Mouse (Mus musculus) kidney, postnatal 14 days (tissue): Measurements from ENCODE around the gene Herpud1.
"Not testable (repeated sequence)": the region's sequence is repeated elsewhere in the genome, so short reads cannot be mapped to it uniquely, and the experiment has no call there.

ENCODE experiments used
- DNase-seq: peaks from one replicate; pipeline ENCODE4 v3.0.0; 2022; ENCODE audit warnings: mixed read lengths

Herpud1 gene

DNA sequence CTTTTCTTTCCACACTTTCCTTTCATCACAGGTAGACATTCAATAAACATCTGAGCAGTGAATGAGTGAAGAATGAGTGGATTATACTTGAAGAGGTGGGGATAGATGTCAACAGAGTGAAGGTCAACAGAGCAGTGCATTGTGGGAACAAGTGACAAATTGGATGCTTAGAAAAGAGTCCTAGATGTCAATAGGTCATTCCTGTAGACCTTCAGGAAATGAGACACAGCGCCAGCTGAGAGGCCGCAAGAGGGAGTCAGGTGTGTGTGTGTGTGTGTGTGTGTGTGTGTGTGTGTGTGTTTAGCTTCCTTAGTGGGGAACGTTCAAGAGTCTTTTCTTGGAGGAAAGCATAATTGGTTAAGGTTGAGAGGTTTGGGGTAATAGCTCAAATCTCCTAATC, 10.1 kb upstream of the Herpud1 start:
- DNase-seq, result no peak

- DNase-seq, result no peak
These were observed 9.7 kb upstream of the Herpud1 start for GRCm38 (mm10) chr8:94376580-94376979.

- DNase-seq, result no peak
These were observed 9.2 kb upstream of the Herpud1 start for GRCm38 (mm10) chr8:94377031-94377430.

DNA sequence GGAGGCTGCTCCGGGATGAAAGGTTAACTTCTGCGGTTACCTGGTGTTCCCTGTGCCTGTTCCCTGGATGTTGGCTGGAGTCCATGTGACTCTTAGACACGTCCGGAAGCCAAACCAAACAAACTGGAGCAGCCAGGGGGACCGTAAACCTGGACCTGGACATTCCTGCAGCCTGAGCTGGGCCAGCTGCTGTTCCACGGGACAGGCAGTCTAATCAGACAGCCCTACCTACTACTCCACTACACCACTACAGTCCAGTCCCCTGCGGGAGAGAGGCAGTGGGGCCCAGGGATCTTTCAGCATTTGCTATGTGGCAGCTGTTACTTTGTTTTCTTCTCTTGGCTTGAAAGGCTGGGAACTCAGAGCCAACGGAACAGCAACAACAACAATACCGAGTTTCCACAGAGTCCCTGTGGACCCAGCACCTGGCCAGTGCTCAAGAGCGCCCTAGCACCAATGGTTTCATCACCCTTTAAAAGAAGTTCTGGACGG, 8.5 kb upstream of the Herpud1 start:
- peak; percentile 94 for DNase-seq

- DNase-seq, result peak; percentile 50
These were observed 7.3 kb upstream of the Herpud1 start for GRCm38 (mm10) chr8:94378763-94379415.

DNA sequence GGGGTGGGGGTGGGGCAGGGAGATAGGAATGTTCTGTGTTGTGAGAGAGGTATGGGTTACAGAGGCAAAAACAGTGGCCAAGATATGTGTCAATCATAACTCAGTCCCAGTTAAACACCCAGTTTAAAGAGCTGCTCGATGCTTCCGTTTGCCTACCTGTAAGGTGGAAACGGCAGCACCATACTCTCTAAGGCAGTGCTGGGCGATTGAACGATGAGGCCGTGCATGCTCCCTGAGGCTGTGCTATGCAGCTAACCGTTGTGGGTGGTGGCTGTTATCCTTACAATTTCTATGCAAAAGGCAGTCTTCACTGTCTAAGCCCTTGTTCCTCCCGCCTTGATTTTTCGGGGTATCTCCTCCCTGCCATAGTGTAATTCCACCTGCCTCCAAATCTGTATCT, 6.6 kb upstream of the Herpud1 start:
- DNase-seq, result no peak

- DNase-seq, result no peak
These were observed 2.1 kb upstream of the Herpud1 start for GRCm38 (mm10) chr8:94384166-94384565.

DNA sequence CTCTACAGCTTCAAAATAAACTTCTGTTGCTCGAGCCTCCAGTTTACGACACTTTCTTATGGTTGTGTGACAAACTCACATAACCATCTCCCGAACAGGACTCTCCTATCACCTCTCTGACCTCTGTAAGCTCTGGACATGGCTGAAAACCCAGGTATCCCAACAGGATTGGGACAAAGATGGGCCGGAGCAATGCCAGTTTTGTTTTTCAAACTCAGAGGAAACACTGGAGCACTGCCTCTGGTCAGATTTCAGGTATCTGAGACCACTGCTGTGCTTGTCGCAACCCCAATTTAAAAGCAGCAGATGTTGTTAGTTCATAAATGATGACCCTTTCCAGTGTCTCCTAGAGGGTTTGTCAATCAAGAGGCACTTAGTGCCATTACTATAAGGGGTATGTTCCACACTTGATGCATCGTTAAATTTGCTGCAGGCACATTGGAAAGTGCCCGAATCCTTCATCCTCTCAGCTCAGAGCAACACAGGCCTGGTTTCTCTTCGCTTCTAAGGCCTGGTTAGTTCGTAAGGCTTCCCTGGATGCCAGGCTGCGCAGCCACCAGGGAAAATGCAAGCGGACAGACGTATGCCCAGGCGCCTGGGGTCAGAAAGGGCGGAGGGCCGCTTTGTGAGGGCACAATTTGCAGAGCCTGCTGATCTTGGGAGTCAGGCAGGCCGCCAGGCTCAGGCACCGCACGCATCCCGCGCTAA, 578 bp upstream of the Herpud1 start:
- no peak for DNase-seq

DNA sequence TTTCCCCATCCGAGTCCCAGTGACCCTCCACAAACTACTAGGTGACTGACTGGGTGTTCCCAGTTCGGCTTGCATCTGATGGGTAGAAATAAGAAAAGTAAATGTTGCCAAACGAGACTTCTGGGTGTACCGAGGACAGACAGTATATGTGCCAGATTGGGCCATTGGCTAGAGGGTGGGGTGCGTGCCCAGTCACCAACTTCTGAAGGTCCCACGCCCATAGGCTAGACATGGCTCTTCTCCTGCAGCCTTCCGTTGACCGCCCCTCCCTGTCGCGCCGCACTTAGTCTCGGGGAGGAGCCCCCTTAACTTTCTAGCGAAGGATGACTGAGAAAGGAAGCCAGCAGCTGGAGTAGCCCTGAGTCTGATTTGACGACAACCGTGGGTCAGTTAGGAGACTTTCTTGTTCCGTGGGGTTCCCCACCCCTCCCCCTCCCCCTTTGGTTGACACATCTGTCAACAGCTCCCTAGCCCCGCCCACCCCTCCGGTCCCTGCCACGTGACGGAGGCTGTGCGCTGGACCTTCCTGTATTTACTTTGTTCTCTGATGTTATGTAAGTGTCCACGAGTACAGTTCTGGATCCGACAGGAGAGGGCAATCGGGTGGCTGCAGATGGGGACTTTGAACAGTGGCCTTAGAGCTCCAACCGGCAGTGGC, 918 bp downstream of the Herpud1 start:
- DNase-seq, result peak; percentile 94

DNA sequence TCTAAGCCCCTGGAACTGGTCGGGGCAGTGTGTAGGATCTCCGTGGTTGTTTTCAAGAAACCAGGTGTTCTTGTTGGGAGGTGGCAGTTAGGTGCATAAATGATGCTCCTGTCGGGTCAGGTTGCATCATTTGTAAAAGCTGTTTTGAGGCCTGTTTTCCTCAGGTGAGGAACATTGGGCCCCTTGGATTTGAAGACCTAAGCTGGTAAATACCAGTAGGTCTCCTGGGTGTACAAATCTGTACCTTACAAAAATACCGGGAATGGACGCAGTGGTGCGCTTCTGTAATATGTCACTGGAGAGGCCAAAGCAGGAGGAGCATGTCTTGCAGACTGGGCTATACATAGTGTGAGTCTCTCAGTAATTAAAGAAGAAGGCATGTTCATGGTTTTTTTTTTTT, 1.5 kb downstream of the Herpud1 start:
- no peak for DNase-seq

DNA sequence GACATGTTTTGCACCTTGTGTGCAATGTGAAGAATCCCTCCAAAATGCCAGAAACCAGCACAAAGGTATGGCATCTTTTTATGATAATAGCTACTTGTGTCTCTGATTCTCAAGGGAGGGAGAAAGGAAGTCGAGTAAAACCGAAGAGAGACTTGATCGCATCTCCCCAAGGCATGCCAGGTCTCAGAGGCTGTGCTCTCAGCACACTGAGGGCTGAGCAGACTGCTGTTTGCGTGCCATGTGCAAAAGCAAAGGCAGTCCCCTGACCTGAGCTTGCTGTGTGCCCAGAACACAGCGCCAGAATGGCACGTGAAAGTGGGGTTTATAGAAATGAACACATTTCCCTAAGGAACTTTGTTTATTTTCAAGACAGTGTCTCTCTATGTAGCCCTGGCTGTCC, 3.3 kb downstream of the Herpud1 start:
- DNase-seq, result no peak

GRCm38 (mm10) chr8:94390429-94390828, 4.2 kb downstream of the Herpud1 start:
- no peak for DNase-seq

- no peak for DNase-seq
These were observed 4.7 kb downstream of the Herpud1 start for GRCm38 (mm10) chr8:94390910-94391309.

- peak; percentile 59 for DNase-seq
These were observed 5.9 kb downstream of the Herpud1 start for GRCm38 (mm10) chr8:94392147-94392546.

DNA sequence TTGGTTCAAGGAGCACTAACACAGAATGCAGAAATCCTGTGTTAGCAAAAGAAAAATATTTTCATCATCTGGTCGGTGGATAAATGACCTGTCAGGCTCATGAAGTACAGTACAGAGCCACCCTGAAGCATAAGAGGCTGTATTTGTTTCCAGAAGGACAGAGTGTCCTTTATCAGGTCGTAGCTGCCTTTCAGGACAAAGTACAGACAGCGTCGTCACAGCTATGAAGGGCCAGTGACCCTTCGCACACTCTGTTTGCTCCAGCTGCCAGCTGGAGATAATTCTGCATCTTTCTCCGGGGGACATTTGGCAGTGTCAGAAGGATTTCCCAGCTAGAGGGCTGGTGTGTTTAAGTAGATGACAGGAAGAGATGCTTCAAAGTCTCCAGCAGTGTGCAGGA, 6.4 kb downstream of the Herpud1 start:
- DNase-seq, result peak; percentile 27

DNA sequence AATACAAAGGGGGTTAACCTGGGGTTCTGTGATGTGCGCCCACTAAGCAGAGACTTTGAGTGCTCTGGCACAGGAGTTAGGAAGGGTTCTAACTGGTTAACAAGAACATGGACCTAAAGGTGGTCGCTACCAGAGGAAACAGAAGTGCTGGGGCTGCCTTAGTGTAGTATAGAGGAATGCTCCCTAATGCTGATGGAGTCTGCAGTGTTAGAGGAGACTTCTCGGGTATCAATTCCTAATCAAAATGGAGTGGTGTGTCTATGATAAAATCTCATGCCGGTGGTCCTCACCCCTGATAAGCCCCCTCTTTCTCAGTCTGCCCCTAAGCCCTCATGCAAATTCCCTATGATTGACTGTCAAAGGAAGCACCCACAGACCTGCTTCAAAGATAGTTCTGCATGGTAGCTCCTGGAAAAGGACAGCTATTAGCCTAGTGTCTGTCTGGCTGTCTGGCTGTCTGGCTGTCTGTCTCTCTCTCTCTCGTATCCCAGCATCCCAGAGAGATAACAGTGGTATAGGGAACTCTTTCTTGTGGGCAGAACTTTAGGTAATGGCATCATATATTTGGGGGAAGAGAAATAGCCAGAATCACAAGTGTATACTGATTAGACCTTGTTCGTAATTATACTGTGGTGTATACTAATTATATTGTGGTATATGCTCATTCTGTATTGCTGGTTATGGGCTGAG, 9.8 kb downstream of the Herpud1 start:
- no peak for DNase-seq

- DNase-seq, result peak; percentile 71
These were observed 10.9 kb downstream of the Herpud1 start for GRCm38 (mm10) chr8:94396964-94397657.

DNA sequence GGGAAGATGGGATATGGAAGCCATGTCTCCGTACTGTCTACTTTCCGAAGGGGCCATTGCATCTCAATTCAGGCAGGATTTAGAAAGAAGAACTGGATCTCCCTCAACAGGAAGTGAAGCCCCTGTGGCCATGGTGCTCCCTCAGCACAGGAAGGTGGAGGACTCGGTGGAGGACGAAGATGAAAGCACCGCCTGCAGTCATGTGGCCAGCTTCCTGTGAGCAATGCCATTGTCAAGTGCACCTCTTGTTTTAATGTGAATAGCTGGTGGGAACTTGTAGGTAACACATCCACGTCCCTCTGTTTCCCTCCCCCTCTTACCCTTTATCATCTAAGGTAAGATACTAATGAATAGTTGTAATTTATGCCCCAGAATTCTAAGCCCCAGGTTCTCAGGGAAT, 12.3 kb downstream of the Herpud1 start:
- DNase-seq, result no peak

GRCm38 (mm10) chr8:94399361-94399953, 13.2 kb downstream of the Herpud1 start:
- DNase-seq, result no peak

DNA sequence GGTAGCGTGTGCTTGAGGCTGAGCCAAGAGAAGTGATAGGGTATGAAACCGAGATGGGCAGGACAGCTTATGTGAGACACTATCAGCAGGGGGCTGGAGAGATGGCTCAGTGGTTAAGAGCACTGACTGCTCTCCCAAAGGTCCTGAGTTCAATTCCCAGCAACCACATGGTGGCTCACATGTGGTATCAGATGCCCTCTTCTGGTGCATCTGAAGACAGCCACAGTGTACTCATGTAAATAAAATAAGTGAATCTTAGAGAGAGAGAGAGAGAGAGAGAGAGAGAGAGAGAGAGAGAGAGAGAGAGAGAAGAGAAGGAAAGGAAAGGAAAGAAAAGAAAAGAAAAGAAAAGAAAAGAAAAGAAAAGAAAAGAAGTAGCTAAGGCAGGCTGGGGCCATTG, 13.7 kb downstream of the Herpud1 start:
- DNase-seq, result not testable (repeated sequence)

DNA sequence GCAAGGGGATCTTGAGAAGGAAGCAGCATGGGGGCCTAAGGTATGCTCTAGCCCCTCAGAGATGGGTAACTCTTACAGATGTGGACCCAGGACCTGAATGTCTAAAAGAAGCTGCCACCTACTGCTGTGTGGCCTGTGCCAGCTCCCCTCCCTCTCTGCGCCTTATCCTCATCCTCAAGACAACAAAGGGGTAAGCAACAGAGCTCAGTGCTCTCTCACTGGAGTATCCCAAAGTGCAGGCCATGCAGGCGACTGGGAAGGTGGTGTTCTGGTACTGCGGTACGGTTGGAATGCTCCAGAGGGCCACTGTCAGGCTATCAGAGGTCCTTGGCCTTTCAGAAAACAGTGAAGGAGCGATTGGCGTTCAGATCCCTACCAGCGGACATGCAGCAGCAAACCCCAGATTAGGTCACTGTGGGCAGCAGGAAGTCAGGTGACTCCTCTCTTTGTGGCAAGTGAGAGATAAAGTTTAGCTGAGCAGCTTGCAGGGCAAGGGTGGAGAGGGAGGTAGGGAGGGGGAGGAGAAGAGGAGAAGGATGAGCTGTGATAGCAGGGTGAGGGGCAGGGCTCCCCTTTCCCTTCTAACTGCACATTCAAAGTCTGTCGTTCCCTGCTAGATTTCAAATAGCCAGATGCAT, 22.3 kb downstream of the Herpud1 start:
- DNase-seq, result no peak

DNA sequence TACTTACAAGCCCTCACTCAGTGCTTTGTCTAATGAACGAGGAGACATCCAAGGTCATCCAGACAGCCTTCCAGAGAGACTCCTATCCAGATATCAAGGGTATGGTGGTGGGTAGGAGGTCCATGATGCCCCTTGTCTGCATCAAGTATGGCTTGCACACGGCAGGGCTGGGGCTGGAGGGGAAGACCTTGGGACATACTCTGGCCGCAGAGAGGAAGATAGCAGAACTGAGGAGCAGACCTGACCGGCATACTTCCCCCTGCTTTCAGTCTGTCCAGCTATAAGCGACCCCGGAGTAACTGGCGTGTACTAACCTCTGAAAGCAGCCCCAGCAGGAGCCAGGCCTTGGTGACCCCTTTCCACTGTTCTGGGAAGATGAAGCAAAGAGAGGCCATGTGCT, 23.3 kb downstream of the Herpud1 start:
- DNase-seq, result no peak
